Mouse (Mus musculus): Measurements from ENCODE around the gene Atad2b. TPM values are rescaled to one million over a fixed set of nuclear protein-coding genes. Genes with fewer than 3 reads are reported as not detected.
"Not testable (repeated sequence)": the region's sequence is repeated elsewhere in the genome, so short reads cannot be mapped to it uniquely, and the experiment has no call there.

Atad2b gene
- polyA plus RNA-seq, 1 experiment from 2014 or later: 5.3 TPM

DNA sequence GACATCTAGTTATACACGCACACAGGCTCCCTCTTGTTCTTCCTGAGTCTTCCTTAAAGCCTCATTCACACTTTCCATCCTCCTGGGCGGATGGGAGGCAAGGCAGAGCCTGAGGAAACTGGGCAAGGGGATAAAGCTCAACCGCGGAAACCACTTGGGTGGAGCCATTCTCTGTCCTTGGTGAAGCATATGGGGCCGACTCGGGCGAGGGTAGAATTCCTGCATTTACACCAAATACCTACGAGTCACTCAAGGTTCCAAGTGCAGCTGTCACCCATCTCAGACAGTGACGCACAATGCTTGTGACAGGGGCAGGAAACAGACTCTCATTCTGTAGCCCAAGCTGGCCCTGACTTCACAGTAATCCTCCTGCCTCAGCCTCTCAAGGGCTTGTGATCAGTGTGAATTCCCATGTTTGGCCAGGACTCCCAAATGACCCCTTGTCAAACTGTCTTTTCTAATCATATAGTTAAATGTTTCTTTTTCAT is 38.8 kb upstream of the Atad2b start:
- Histone ChIP-seq H3K36me3 (ENCODE audit: control insufficient read depth, insufficient read depth) (peaks cover 25% of the 10 kb centered on the region), H3K9ac (ENCODE audit: low read length) (no peak overlapping the region), H3K4me1 (ENCODE audit: control insufficient read depth, insufficient read depth, low read length) (peaks cover 15% of the 10 kb centered on the region), H3K27ac (ENCODE audit: low read length) (no peak overlapping the region), H3K27me3 (ENCODE audit: control insufficient read depth, insufficient read depth, low read length) (no peaks in the 10 kb centered on the region), H3K4me2 (ENCODE audit: low read depth, low read length) (no peak overlapping the region), H3K4me3 (ENCODE audit: low read length) (no peak overlapping the region), H3K9me3 (replicated peaks; ENCODE audit: control insufficient read depth, low read length) (no peaks in the 10 kb centered on the region)
- WGBS: 72% methylated on average over 9 of the region's 9 CpGs
- ATAC-seq (replicated peaks; ENCODE audit: extremely low read depth, insufficient read depth, low FRiP score): no peak

DNA sequence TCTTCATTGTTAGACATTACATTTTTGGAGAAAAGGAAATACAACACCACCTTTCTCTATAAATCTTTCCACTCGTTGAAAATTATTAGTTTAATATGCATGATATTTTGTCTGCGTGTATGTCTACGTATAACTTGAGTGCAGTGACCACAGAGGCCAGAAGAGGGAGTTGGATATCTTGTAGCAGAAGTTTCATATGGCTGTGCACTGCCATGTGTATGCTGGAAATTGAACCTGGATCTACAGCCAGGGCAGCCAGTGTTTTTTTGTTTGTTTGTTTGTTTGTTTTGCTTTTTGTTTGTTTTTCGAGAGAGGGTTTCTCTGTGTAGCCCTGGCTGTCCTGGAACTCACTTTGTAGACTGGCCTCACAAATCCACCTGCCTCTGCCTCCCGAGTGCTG is 38.1 kb upstream of the Atad2b start:
- H3K36me3 ChIP-seq (ENCODE audit: control insufficient read depth, insufficient read depth): peaks cover 28% of the 10 kb centered on the region
- H3K4me2 ChIP-seq (ENCODE audit: low read depth, low read length): no peak overlapping the region
- no peak overlapping the region for H3K27ac ChIP-seq (ENCODE audit: low read length)
- 93% methylated on average over 5 of the region's 5 CpGs for WGBS
- H3K4me3 ChIP-seq (ENCODE audit: low read length): no peak overlapping the region
- ATAC-seq (replicated peaks; ENCODE audit: extremely low read depth, insufficient read depth, low FRiP score): no peak
- no peaks in the 10 kb centered on the region for H3K27me3 ChIP-seq (ENCODE audit: control insufficient read depth, insufficient read depth, low read length)
- H3K9me3 ChIP-seq (replicated peaks; ENCODE audit: control insufficient read depth, low read length): no peaks in the 10 kb centered on the region
- no peak overlapping the region for H3K9ac ChIP-seq (ENCODE audit: low read length)
- peaks cover 9% of the 10 kb centered on the region for H3K4me1 ChIP-seq (ENCODE audit: control insufficient read depth, insufficient read depth, low read length)

DNA sequence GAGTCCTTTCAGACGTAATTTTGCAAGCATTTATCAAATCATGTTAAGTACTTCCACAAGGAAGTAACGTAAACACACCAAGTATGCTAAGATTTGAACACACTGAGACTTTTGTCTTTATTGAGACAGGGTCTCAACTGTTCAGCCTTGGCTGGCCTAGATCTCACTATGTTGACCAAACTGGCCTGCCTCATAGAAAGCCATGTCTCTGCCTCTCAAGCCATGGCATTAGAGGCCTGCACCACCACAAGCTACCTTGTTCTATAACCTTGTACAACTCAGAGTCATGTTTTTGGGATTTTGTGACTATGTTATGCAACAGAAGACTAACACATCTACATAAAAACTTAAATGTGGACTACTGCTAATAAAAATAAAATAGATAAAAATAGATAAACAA is 35.1 kb upstream of the Atad2b start:
- H3K9me3 ChIP-seq (replicated peaks; ENCODE audit: control insufficient read depth, low read length): no peaks in the 10 kb centered on the region
- 72% methylated on average over 2 of the region's 2 CpGs for WGBS
- no peaks in the 10 kb centered on the region for H3K4me1 ChIP-seq (ENCODE audit: control insufficient read depth, insufficient read depth, low read length)
- H3K4me3 ChIP-seq (ENCODE audit: low read length): no peak overlapping the region
- ATAC-seq (replicated peaks; ENCODE audit: extremely low read depth, insufficient read depth, low FRiP score): no peak
- no peaks in the 10 kb centered on the region for H3K27me3 ChIP-seq (ENCODE audit: control insufficient read depth, insufficient read depth, low read length)
- H3K9ac ChIP-seq (ENCODE audit: low read length): no peak overlapping the region
- peaks cover 28% of the 10 kb centered on the region for H3K36me3 ChIP-seq (ENCODE audit: control insufficient read depth, insufficient read depth)
- H3K27ac ChIP-seq (ENCODE audit: low read length): no peak overlapping the region
- H3K4me2 ChIP-seq (ENCODE audit: low read depth, low read length): no peak overlapping the region

DNA sequence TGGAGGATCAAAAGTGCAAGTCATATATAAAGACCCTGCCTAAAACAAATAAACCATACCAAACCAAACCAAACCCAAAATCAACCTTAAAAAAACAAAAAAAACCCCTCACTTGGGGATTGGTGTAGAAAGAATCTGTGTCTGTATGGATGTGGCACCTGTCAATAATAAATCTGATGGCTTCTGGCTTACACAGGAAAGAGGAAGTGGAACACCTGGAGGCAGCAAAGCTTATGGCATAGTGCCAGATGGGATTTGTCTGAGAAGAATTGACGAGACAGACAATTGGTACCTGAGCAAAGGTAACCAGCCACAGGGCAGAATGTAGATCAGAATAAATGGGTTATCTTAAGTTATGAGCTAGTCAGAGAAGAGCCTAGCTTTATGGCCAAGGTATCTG is 32.1 kb upstream of the Atad2b start:
- Histone ChIP-seq H3K9me3 (replicated peaks; ENCODE audit: control insufficient read depth, low read length) (no peaks in the 10 kb centered on the region), H3K4me1 (ENCODE audit: control insufficient read depth, insufficient read depth, low read length) (0 out of 2 replicates have a peak, but pooled peaks cover 4% of the 10 kb centered on the region), H3K36me3 (ENCODE audit: control insufficient read depth, insufficient read depth) (peaks cover 16% of the 10 kb centered on the region), H3K9ac (ENCODE audit: low read length) (no peak overlapping the region), H3K27ac (ENCODE audit: low read length) (no peak overlapping the region), H3K4me3 (ENCODE audit: low read length) (no peak overlapping the region), H3K27me3 (ENCODE audit: control insufficient read depth, insufficient read depth, low read length) (no peaks in the 10 kb centered on the region), H3K4me2 (ENCODE audit: low read depth, low read length) (no peak overlapping the region)
- 75% methylated on average over 1 of the region's 1 CpGs for WGBS
- no peak for ATAC-seq (replicated peaks; ENCODE audit: extremely low read depth, insufficient read depth, low FRiP score)

DNA sequence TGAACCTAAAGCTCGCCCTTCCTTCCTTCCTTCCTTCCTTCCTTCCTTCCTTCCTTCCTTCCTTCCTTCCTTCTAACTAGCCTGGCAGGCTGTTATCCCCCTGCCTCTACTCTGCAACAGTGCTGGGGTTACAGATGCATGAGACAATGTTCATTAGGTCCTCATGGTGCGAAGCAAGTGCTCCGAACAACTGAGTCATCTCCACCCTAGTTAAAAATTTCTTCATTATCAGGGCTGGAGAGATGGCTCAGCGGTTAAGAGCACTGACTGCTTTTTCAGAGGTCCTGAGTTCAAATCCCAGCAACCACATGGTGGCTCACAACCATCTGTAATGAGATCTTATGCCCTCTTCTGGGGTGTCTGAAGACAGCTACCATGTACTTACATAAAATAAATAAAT is 30.6 kb upstream of the Atad2b start:
- WGBS: 98% methylated on average over 4 of the region's 4 CpGs
- not testable (repeated sequence) for H3K27ac ChIP-seq (ENCODE audit: low read length); H3K9ac ChIP-seq (ENCODE audit: low read length); H3K27me3 ChIP-seq (ENCODE audit: control insufficient read depth, insufficient read depth, low read length); H3K4me1 ChIP-seq (ENCODE audit: control insufficient read depth, insufficient read depth, low read length); H3K4me3 ChIP-seq (ENCODE audit: low read length); ATAC-seq (replicated peaks; ENCODE audit: extremely low read depth, insufficient read depth, low FRiP score); H3K9me3 ChIP-seq (replicated peaks; ENCODE audit: control insufficient read depth, low read length); H3K4me2 ChIP-seq (ENCODE audit: low read depth, low read length)
- H3K36me3 ChIP-seq (ENCODE audit: control insufficient read depth, insufficient read depth): peaks cover 13% of the 10 kb centered on the region

DNA sequence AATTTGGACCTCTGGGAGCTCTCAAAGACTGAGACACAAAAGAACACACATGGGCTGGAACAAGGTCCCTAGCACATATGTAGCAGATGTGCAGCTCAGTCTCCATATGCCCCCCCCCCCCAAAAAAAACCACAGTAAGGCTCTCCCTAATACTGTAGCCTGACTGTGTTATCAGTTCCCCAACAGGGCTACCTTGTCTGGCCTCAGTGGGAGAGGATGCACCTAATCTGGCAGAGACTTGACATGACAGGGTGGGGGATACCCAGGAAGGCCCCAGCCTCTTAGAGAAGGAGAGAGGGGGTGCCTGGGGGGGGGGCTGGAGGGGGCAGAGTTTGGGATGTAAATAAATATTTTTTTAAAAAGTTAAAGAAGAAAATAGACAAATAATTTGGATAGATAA is 28.4 kb upstream of the Atad2b start:
- ATAC-seq (replicated peaks; ENCODE audit: extremely low read depth, insufficient read depth, low FRiP score): no peak
- H3K27ac ChIP-seq (ENCODE audit: low read length): no peak overlapping the region
- no peaks in the 10 kb centered on the region for H3K27me3 ChIP-seq (ENCODE audit: control insufficient read depth, insufficient read depth, low read length)
- 0 out of 2 replicates have a peak, but pooled peaks cover 3% of the 10 kb centered on the region for H3K36me3 ChIP-seq (ENCODE audit: control insufficient read depth, insufficient read depth)
- no peak overlapping the region for H3K4me3 ChIP-seq (ENCODE audit: low read length)
- no peak overlapping the region for H3K9ac ChIP-seq (ENCODE audit: low read length)
- no peaks in the 10 kb centered on the region for H3K9me3 ChIP-seq (replicated peaks; ENCODE audit: control insufficient read depth, low read length)
- H3K4me1 ChIP-seq (ENCODE audit: control insufficient read depth, insufficient read depth, low read length): 0 out of 2 replicates have a peak, but pooled peaks cover 4% of the 10 kb centered on the region
- no peak overlapping the region for H3K4me2 ChIP-seq (ENCODE audit: low read depth, low read length)

DNA sequence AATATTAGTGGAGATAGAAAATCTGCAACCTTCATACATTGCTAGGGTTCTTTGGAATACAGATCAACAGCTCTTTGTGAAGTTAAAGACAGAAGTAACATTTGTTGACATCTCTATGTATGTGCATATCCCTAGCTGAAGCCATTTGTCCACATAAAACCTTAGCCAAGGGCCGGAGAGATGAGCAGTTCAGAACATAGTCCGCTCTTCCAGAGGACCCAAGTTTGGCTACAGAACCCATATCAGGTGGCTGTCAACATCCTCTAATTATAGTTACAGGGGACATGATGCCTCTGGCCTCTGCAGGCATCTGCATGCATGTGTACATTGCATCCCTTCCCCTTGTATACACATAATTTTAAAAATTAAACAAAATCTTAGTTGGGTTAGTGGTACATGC is 27.9 kb upstream of the Atad2b start:
- Histone ChIP-seq H3K27me3 (ENCODE audit: control insufficient read depth, insufficient read depth, low read length) (no peaks in the 10 kb centered on the region), H3K4me3 (ENCODE audit: low read length) (no peak overlapping the region), H3K27ac (ENCODE audit: low read length) (no peak overlapping the region), H3K9ac (ENCODE audit: low read length) (no peak overlapping the region), H3K9me3 (replicated peaks; ENCODE audit: control insufficient read depth, low read length) (no peaks in the 10 kb centered on the region), H3K4me1 (ENCODE audit: control insufficient read depth, insufficient read depth, low read length) (0 out of 2 replicates have a peak, but pooled peaks cover 4% of the 10 kb centered on the region), H3K36me3 (ENCODE audit: control insufficient read depth, insufficient read depth) (peaks cover 3% of the 10 kb centered on the region; the same call in 1 of the 2 replicates), H3K4me2 (ENCODE audit: low read depth, low read length) (no peak overlapping the region)
- ATAC-seq (replicated peaks; ENCODE audit: extremely low read depth, insufficient read depth, low FRiP score): no peak
- 52% methylated on average over 2 of the region's 2 CpGs for WGBS

DNA sequence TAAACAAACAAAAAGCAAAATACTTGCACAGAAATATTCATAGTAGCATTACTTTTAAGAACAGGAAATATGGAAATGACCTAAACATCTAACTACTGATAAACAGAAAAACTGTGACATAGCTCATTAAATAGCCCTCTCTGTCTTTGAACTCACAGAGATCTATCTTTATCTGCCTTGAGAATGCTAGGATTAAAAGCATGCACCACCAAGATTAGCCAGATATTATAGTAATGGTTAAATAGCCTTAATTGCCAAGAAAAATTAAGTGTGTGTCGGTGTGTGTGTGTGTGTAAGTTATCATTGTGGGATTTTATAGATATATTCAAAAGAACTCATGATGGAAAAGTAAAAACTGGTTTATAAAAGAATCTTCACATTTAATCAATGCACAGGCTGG is 27.3 kb upstream of the Atad2b start:
- WGBS: 87% methylated on average over 1 of the region's 1 CpGs
- H3K9ac ChIP-seq (ENCODE audit: low read length): no peak overlapping the region
- no peak overlapping the region for H3K4me3 ChIP-seq (ENCODE audit: low read length)
- 0 out of 2 replicates have a peak, but pooled peaks cover 4% of the 10 kb centered on the region for H3K4me1 ChIP-seq (ENCODE audit: control insufficient read depth, insufficient read depth, low read length)
- ATAC-seq (replicated peaks; ENCODE audit: extremely low read depth, insufficient read depth, low FRiP score): no peak
- no peaks in the 10 kb centered on the region for H3K27me3 ChIP-seq (ENCODE audit: control insufficient read depth, insufficient read depth, low read length)
- peaks cover 3% of the 10 kb centered on the region; the same call in 1 of the 2 replicates for H3K36me3 ChIP-seq (ENCODE audit: control insufficient read depth, insufficient read depth)
- no peaks in the 10 kb centered on the region for H3K9me3 ChIP-seq (replicated peaks; ENCODE audit: control insufficient read depth, low read length)
- H3K27ac ChIP-seq (ENCODE audit: low read length): no peak overlapping the region
- no peak overlapping the region for H3K4me2 ChIP-seq (ENCODE audit: low read depth, low read length)

DNA sequence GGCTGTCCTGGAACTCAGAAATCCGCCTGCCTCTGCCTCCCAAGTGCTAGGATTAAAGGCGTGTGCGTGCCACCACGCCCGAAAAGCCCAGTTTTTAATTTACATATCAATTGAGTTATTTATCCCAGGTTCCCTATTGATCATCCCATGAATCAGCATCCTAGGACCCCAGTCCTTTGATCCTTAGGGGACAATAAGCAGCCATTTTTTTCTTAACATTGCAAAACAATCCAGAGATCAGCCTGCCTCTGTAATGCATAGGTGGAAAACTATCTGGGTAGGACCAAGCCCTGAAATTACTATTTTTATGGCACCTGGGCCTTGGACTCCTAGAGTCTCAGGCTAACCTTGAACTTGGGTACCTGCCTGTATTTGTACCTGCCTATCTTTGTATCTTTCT is 19.1 kb upstream of the Atad2b start:
- H3K27ac ChIP-seq (ENCODE audit: low read length): no peak overlapping the region
- no peak overlapping the region for H3K4me2 ChIP-seq (ENCODE audit: low read depth, low read length)
- H3K27me3 ChIP-seq (ENCODE audit: control insufficient read depth, insufficient read depth, low read length): no peaks in the 10 kb centered on the region
- peaks cover 4% of the 10 kb centered on the region; the same call in 1 of the 2 replicates for H3K36me3 ChIP-seq (ENCODE audit: control insufficient read depth, insufficient read depth)
- H3K9me3 ChIP-seq (replicated peaks; ENCODE audit: control insufficient read depth, low read length): no peaks in the 10 kb centered on the region
- 95% methylated on average over 5 of the region's 5 CpGs for WGBS
- no peak for ATAC-seq (replicated peaks; ENCODE audit: extremely low read depth, insufficient read depth, low FRiP score)
- no peaks in the 10 kb centered on the region for H3K4me1 ChIP-seq (ENCODE audit: control insufficient read depth, insufficient read depth, low read length)
- no peak overlapping the region for H3K9ac ChIP-seq (ENCODE audit: low read length)
- H3K4me3 ChIP-seq (ENCODE audit: low read length): no peak overlapping the region

Measured in heart, embryonic 16.5 days (tissue).